Mouse (Mus musculus) mouse trophoblast stem cell (cell line): ENCODE measurements at regions not wholly inside any gene's neighbourhood (a gene's known extent, or its start where the extent isn't known, plus 50 kb on each side); places are given as distances from the start of the nearest gene placed in this dataset.

Source experiments
- in situ Hi-C, 2 experiments: fragments of 300-500 bp; cut with MseI, MboI; formaldehyde crosslinking; loops; 2 replicates in 1 of 2; 3 replicates in 1 of 2; pipeline ENCODE4 v1.15.1; 2025

- in situ Hi-C loops = no loop called here
Measured at GRCm38 (mm10) chr10:67819534-67819933, 92.9 kb downstream of the Zfp365 start.

GRCm38 (mm10) chr10:67813901-67814300 lies 98.6 kb downstream of the Zfp365 start:
- in situ Hi-C loops = no loop called here

GRCm38 (mm10) chr10:67805131-67805530 lies 107.3 kb downstream of the Zfp365 start:
- in situ Hi-C loops = no loop called here

- in situ Hi-C loops = no loop called here
Measured at GRCm38 (mm10) chr10:67804637-67805036, 107.8 kb downstream of the Zfp365 start.

GRCm38 (mm10) chr10:67802156-67802555 lies 110.3 kb downstream of the Zfp365 start:
- in situ Hi-C loops = no loop called here

GRCm38 (mm10) chr10:67801619-67802018 lies 110.8 kb downstream of the Zfp365 start:
- in situ Hi-C loops = no loop called here

- in situ Hi-C loops = no loop called here
Measured at GRCm38 (mm10) chr10:67798991-67799390, 113.5 kb downstream of the Zfp365 start.

GRCm38 (mm10) chr10:67793206-67793605 lies 119.3 kb downstream of the Zfp365 start:
- in situ Hi-C loops = no loop called here

GRCm38 (mm10) chr10:67789651-67790050 lies 122.8 kb downstream of the Zfp365 start:
- in situ Hi-C loops = no loop called here

- in situ Hi-C loops = no loop called here
Measured at GRCm38 (mm10) chr10:67788116-67788515, 124.3 kb downstream of the Zfp365 start.

- in situ Hi-C loops = no loop called here
Measured at GRCm38 (mm10) chr10:67785563-67785962, 126.9 kb downstream of the Zfp365 start.

GRCm38 (mm10) chr10:67778341-67778740 lies 134.1 kb downstream of the Zfp365 start:
- in situ Hi-C loops = no loop called here

GRCm38 (mm10) chr10:67777721-67778120 lies 134.7 kb downstream of the Zfp365 start:
- in situ Hi-C loops = no loop called here

- in situ Hi-C loops = no loop called here
Measured at GRCm38 (mm10) chr10:67776851-67777250, 135.6 kb downstream of the Zfp365 start.

- in situ Hi-C loops = no loop called here
Measured at GRCm38 (mm10) chr10:67771796-67772195, 140.7 kb downstream of the Zfp365 start.

- in situ Hi-C loops = no loop called here
Measured at GRCm38 (mm10) chr10:67766099-67766498, 146.4 kb downstream of the Zfp365 start.

GRCm38 (mm10) chr10:67760424-67760823 lies 152.0 kb downstream of the Zfp365 start:
- in situ Hi-C loops = no loop called here

- in situ Hi-C loops = no loop called here
Measured at GRCm38 (mm10) chr10:67748121-67748520, 164.3 kb downstream of the Zfp365 start.

- in situ Hi-C loops = no loop called here
Measured at GRCm38 (mm10) chr10:67747461-67747860, 165.0 kb downstream of the Zfp365 start.

GRCm38 (mm10) chr10:67746140-67746539 lies 166.3 kb downstream of the Zfp365 start:
- in situ Hi-C loops = no loop called here

GRCm38 (mm10) chr10:67743561-67743960 lies 168.9 kb downstream of the Zfp365 start:
- in situ Hi-C loops = no loop called here

GRCm38 (mm10) chr10:67742824-67743223 lies 169.6 kb downstream of the Zfp365 start:
- in situ Hi-C loops = no loop called here

- in situ Hi-C loops = no loop called here
Measured at GRCm38 (mm10) chr10:67742305-67742704, 170.2 kb downstream of the Zfp365 start.

- in situ Hi-C loops = loop anchor here in 1 of 2 experiments (10.0 kb wide), 1 partner anchor 424 kb away; no protein-coding TSS in a partner anchor
Measured at GRCm38 (mm10) chr10:67739199-67739598, 173.3 kb downstream of the Zfp365 start.
